Mouse (Mus musculus): ENCODE measurements at regions not wholly inside any gene's neighbourhood (a gene's known extent, or its start where the extent isn't known, plus 50 kb on each side); places are given as distances from the start of the nearest gene placed in this dataset.

DNA sequence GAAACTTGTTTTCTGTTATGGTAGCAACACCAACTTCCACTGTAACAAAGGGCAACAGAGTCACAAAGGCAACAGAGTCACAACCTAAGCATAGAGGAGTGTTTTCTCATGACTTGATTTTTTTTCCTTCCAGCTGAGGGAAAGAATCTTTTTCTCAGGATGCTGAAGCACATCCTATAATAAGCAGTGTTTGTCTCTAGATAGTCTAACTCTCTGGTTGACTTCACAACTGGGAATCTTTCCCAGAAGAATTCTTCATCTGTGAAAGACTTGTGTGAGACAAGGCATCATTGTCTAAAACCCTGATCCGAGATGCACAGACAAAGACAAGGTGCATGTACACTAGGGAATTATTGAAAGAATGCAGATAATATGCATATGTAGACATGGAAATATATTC lies 125.5 kb upstream of the Ccn2 start:
- TF ChIP-seq POLR2AphosphoS2 (IDR thresholded peaks at IDR 0.05; ENCODE audit: insufficient read length, low read depth) (no peak), POLR2A (IDR thresholded peaks at IDR 0.05; ENCODE audit: insufficient read length, low read depth) (no peak), TCF3 (IDR thresholded peaks at IDR 0.05; ENCODE audit: insufficient read length, low read depth) (no peak), MYOG (IDR thresholded peaks at IDR 0.05; ENCODE audit: control insufficient read depth in 1 of 3, insufficient read depth in 1 of 3, insufficient read length in 2 of 3, low read depth in 2 of 3) (no peak), CEBPB (IDR thresholded peaks at IDR 0.05; ENCODE audit: insufficient read depth, poor library complexity, severe bottlenecking) (no peak), REST (IDR thresholded peaks at IDR 0.05; ENCODE audit: insufficient read depth, insufficient read length) (no peak), USF1 (IDR thresholded peaks at IDR 0.05; ENCODE audit: low read depth) (no peak), E2F4 (IDR thresholded peaks at IDR 0.05; ENCODE audit: insufficient read depth) (no peak), MAX (IDR thresholded peaks at IDR 0.05; ENCODE audit: low read depth) (no peak), SRF (IDR thresholded peaks at IDR 0.05; ENCODE audit: control insufficient read depth, insufficient read length, low read depth) (no peak), MYOD1 (IDR thresholded peaks at IDR 0.05; ENCODE audit: control insufficient read depth in 1 of 3, insufficient read length in 2 of 3, low read depth in 2 of 3) (no peak)
